Mouse (Mus musculus) stomach, embryonic 16.5 days (tissue): Measurements from ENCODE around the gene Ndc1. TPM values are rescaled to one million over a fixed set of nuclear protein-coding genes. Genes with fewer than 3 reads are reported as not detected.
"Not testable (repeated sequence)": the region's sequence is repeated elsewhere in the genome, so short reads cannot be mapped to it uniquely, and the experiment has no call there.

Experiments
- ATAC-seq: fragments of 200-750 bp; cut with Nextera tagmentation; 2 replicates; pipeline ENCODE4 v1.8.0; 2017; ENCODE audit warnings: moderate number of reproducible peaks, moderate TSS enrichment; ENCODE audit not compliant: insufficient read depth, low FRiP score
- H3K27ac ChIP-seq: fragments of 300-500 bp; sonication (generic); 2 replicates; pipeline ENCODE4 v1.5.1; 2014; ENCODE audit warnings: low read length
- H3K27me3 ChIP-seq: fragments of 300-500 bp; sonication (generic); 2 replicates; pipeline ENCODE4 v1.6.1; 2014; ENCODE audit warnings: low read length, control low read depth, mixed read lengths; ENCODE audit not compliant: control insufficient read depth, insufficient read depth
- H3K36me3 ChIP-seq: fragments of 300-500 bp; sonication (generic); 2 replicates; pipeline ENCODE4 v1.6.1; 2014; ENCODE audit warnings: low read length; ENCODE audit not compliant: control insufficient read depth, insufficient read depth
- H3K4me1 ChIP-seq: fragments of 300-500 bp; sonication (generic); 2 replicates; pipeline ENCODE4 v1.6.1; 2014; ENCODE audit warnings: low read length, control low read depth, mixed read lengths; ENCODE audit not compliant: control insufficient read depth, insufficient read depth
- H3K4me2 ChIP-seq: fragments of 300-500 bp; sonication (generic); 2 replicates; pipeline ENCODE4 v1.6.1; 2014; ENCODE audit warnings: low read depth, low read length, mixed read lengths
- H3K4me3 ChIP-seq: fragments of 300-500 bp; sonication (generic); replicated peaks from 2 replicates; pipeline ENCODE4 v1.5.1; 2014; ENCODE audit warnings: mild to moderate bottlenecking, low read length
- H3K9ac ChIP-seq: fragments of 300-500 bp; sonication (generic); 2 replicates; pipeline ENCODE4 v1.6.1; 2014; ENCODE audit warnings: low read length
- H3K9me3 ChIP-seq: fragments of 300-500 bp; sonication (generic); replicated peaks from 2 replicates; pipeline ENCODE4 v1.6.1; 2016; ENCODE audit warnings: low read length, control low read depth; ENCODE audit not compliant: control insufficient read depth
- WGBS: fragments of 180-500 bp; shearing (Covaris S2); extraction: QIAGEN DNeasy Blood & Tissue Kit; methylation state at CpG from one replicate; pipeline ENCODE4 v1.1.7; 2014; 5-methylcytosine and 5-hydroxymethylcytosine counted together
- polyA plus RNA-seq: library from polyadenylated mRNA; unstranded; fragments of >200 nt; fragmentation: Nextera tagmentation; extraction: Ambion mirVana; gene quantifications from 2 replicates; pipeline ENCODE4 v1.2.1, GENCODE M21; 2015

Gene Ndc1
- polyA plus RNA-seq, 1 experiment from 2014 or later: 24.7 TPM

- no peak overlapping the region for H3K27ac ChIP-seq
- WGBS: 87% methylated on average over 3 of the region's 3 CpGs
- ATAC-seq: no peak
- H3K4me1 ChIP-seq: no peaks in the 10 kb centered on the region
- no peaks in the 10 kb centered on the region for H3K9me3 ChIP-seq
- H3K27me3 ChIP-seq: no peaks in the 10 kb centered on the region
- no peak overlapping the region for H3K4me2 ChIP-seq
- no peak overlapping the region for H3K4me3 ChIP-seq
- no peak overlapping the region for H3K9ac ChIP-seq
- H3K36me3 ChIP-seq: no peaks in the 10 kb centered on the region; the same call in 1 of the 2 replicates
Measured at GRCm38 (mm10) chr4:107358460-107358859, 9.1 kb upstream of the Ndc1 start.

DNA sequence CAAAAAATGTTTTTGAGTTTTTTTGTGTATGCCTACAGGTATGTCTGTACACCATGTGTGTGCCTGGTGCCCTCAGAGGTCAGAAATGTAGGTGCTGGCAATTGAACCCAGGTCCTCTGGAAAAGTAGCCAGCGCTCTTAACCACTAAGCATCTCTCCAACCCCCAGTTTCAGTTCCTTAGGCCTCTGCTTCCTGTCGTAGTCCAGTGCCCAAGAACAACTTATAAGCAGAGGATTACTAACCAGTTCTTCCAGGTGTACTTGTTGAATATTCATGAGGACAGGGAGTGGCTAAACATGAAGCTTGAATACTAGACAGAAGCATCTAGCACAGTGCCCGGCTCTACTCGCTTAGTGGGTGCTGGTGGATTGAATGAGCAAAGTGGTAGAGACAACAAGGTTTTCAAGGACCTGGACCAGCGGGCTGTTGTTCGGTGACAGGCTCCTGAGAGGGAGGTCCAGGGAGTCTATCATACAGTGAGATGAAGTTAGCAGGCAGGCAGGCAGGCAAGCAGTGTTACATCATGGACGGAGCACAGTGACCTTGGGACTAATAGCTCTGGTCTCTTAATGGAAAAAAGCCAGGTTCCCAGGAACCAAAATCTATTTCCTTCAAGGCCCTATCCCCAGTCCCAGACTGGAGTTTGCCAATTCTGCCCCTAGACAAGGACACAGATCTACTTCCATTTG is 7.0 kb upstream of the Ndc1 start:
- Histone ChIP-seq H3K4me3 (no peak overlapping the region), H3K9ac (no peak overlapping the region), H3K4me1 (no peaks in the 10 kb centered on the region), H3K9me3 (no peaks in the 10 kb centered on the region), H3K27me3 (no peaks in the 10 kb centered on the region), H3K36me3 (no peaks in the 10 kb centered on the region; the same call in 1 of the 2 replicates), H3K4me2 (no peak overlapping the region), H3K27ac (no peak overlapping the region)
- ATAC-seq: no peak
- 79% methylated on average over 7 of the region's 7 CpGs for WGBS

DNA sequence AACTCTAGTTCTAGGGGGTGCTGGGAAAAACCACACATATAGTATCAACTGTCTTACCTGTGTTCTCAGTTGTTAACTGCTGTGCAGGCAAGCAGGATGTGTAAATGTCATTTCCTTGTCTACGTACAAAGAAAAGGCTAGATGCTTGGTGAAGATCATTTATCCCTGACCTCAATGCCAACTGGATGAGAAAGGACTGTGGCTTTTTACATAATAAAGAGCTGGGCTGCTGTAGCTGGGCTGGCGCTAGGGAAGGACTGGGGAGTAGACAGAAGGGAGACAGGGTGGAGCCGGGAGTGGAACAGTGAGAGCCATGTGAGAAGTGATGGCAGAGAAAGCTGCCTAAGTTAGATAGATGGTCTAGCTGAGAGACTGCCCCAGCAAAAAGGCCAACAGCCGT is 4.8 kb upstream of the Ndc1 start:
- 75% methylated on average over 4 of the region's 4 CpGs for WGBS
- Histone ChIP-seq H3K9ac (no peak overlapping the region), H3K36me3 (no peaks in the 10 kb centered on the region; the same call in 1 of the 2 replicates), H3K27ac (no peak overlapping the region), H3K9me3 (no peaks in the 10 kb centered on the region), H3K4me1 (no peaks in the 10 kb centered on the region), H3K4me2 (no peak overlapping the region), H3K27me3 (no peaks in the 10 kb centered on the region), H3K4me3 (no peak overlapping the region)
- ATAC-seq: no peak

DNA sequence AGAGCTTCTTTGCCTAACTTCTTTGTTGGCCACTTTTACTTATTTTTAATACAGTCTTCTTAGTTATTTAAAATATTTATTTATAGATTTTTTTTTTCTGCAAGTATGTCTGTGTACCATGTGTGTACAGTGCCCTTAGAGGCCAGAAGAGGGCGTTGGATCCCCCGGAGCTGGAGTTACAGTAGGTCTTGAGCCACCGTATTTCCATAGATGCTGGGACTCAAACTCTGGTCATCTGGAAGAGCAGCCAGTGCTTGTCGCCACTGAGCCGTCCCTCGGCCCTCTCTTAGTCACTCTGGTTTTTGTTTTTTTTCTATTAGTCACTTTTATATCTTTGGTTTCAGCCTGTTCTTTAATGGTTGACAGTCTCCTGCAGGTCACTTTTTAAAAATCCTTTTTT is 4.0 kb upstream of the Ndc1 start:
- Histone ChIP-seq H3K9me3 (no peaks in the 10 kb centered on the region), H3K36me3 (no peaks in the 10 kb centered on the region; the same call in 1 of the 2 replicates), H3K4me2 (no peak overlapping the region), H3K9ac (no peak overlapping the region), H3K4me1 (peaks cover 3% of the 10 kb centered on the region), H3K27me3 (no peaks in the 10 kb centered on the region), H3K27ac (no peak overlapping the region), H3K4me3 (no peak overlapping the region)
- ATAC-seq: no peak
- 79% methylated on average over 6 of the region's 6 CpGs for WGBS

DNA sequence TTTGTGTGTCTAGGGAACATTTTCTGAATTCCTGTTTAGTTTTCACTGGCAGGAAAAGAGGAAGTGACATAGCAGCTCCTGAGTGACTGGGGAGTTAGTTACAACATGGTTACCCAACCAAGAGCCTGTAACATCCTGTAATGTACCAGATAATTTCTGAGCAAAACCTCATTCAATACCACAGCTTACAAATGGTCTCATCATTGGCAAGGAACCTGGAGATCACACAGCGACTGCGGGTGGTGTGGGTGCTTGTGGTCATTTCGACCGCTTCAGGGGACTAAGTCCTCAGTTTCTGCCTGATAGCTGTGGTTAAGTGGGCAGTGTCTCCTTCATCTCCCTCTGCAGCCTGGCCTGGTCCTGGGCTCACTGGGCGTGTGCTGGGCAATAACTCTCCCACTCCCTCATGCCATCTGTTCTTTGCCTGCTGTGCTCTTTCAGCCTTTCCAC is 3.4 kb upstream of the Ndc1 start:
- Histone ChIP-seq H3K27ac (no peak overlapping the region), H3K4me2 (no peak overlapping the region), H3K9me3 (no peaks in the 10 kb centered on the region), H3K9ac (no peak overlapping the region), H3K4me1 (peaks cover 7% of the 10 kb centered on the region), H3K4me3 (no peak overlapping the region), H3K36me3 (no peaks in the 10 kb centered on the region), H3K27me3 (no peaks in the 10 kb centered on the region)
- WGBS: 82% methylated on average over 5 of the region's 5 CpGs
- ATAC-seq: no peak

GRCm38 (mm10) chr4:107366408-107366807 is 1.2 kb upstream of the Ndc1 start:
- not testable (repeated sequence) for H3K36me3 ChIP-seq, ATAC-seq, H3K4me3 ChIP-seq, H3K27me3 ChIP-seq, H3K4me1 ChIP-seq, H3K27ac ChIP-seq, H3K9me3 ChIP-seq, H3K4me2 ChIP-seq, H3K9ac ChIP-seq

GRCm38 (mm10) chr4:107372304-107372703 is 4.7 kb downstream of the Ndc1 start:
- peaks cover 5% of the 10 kb centered on the region for H3K36me3 ChIP-seq

GRCm38 (mm10) chr4:107374677-107375076 is 7.1 kb downstream of the Ndc1 start:
- no peaks in the 10 kb centered on the region for H3K4me1 ChIP-seq
- H3K4me2 ChIP-seq: no peak overlapping the region
- no peak overlapping the region for H3K9ac ChIP-seq
- no peaks in the 10 kb centered on the region for H3K27me3 ChIP-seq
- no peak overlapping the region for H3K4me3 ChIP-seq
- H3K36me3 ChIP-seq: peaks cover 5% of the 10 kb centered on the region
- ATAC-seq: no peak
- H3K27ac ChIP-seq: no peak overlapping the region
- 67% methylated on average over 4 of the region's 4 CpGs for WGBS
- H3K9me3 ChIP-seq: no peaks in the 10 kb centered on the region

More at GRCm38 (mm10) chr4:107372304-107372703, 4.7 kb downstream of the Ndc1 start:
- Histone ChIP-seq H3K4me1 (peaks cover 7% of the 10 kb centered on the region), H3K4me2 (no peak overlapping the region), H3K9ac (no peak overlapping the region), H3K27me3 (no peaks in the 10 kb centered on the region), H3K27ac (no peak overlapping the region), H3K9me3 (no peaks in the 10 kb centered on the region), H3K4me3 (no peak overlapping the region)
- 64% methylated on average over 2 of the region's 2 CpGs for WGBS
- no peak for ATAC-seq

- no peaks in the 10 kb centered on the region for H3K27me3 ChIP-seq
- ATAC-seq: no peak
- H3K9me3 ChIP-seq: no peaks in the 10 kb centered on the region
- no peak overlapping the region for H3K9ac ChIP-seq
- peaks cover 6% of the 10 kb centered on the region; the same call in 1 of the 2 replicates for H3K36me3 ChIP-seq
- H3K4me2 ChIP-seq: no peak overlapping the region
- 83% methylated on average over 6 of the region's 6 CpGs for WGBS
- H3K4me1 ChIP-seq: no peaks in the 10 kb centered on the region
- no peak overlapping the region for H3K27ac ChIP-seq
- no peak overlapping the region for H3K4me3 ChIP-seq
Measured at GRCm38 (mm10) chr4:107378954-107379353, 11.4 kb downstream of the Ndc1 start.
